In genomic region chr5:77178008-77178407, GRCm38 (mm10) we compare ENCODE assay signal across 13 mouse cellular contexts. TPM values are rescaled to one million over a fixed set of nuclear protein-coding genes. Genes with fewer than 3 reads are reported as not detected.
A peak's percentile ranks its signal among the peaks of the same experiment; 100 is the strongest.
DNase-seq lines count a peak whose midpoint lies in the region; ATAC-seq and TF ChIP-seq lines count a peak whose summit lies in the region.
"Had no signal": no experiment of that assay in that cellular context is flagged by ENCODE, and none has a peak within 500 bp of the region (broad histone marks: within the 10 kb centered on the region; RNA-seq: fewer than 3 reads in every experiment).

No protein-coding gene starts in this region.

- intact Hi-C loops in heart, postnatal 25 days (cut with DNase I), result no loop called here

- H3K27ac ChIP-seq in hindbrain, postnatal 0 days, result no peak overlapping the region
- H3K27ac ChIP-seq in hindbrain, embryonic 11.5 days (ENCODE audit: low read depth, low read length), result no peak overlapping the region
- H3K27ac ChIP-seq in forebrain, embryonic 12.5 days, result no peak overlapping the region

- H3K4me3 ChIP-seq in hindbrain, postnatal 0 days (ENCODE audit: low read length), result no peak overlapping the region
- H3K4me3 ChIP-seq in hindbrain, embryonic 11.5 days (ENCODE audit: low read depth, low read length), result no peak overlapping the region
- H3K4me3 ChIP-seq in forebrain, embryonic 12.5 days (replicated peaks), result no peak overlapping the region

- no peaks in the 10 kb centered on the region for H3K4me1 ChIP-seq in hindbrain, postnatal 0 days (ENCODE audit: insufficient read depth, low read length)
- H3K4me1 ChIP-seq in hindbrain, embryonic 11.5 days (replicated peaks; ENCODE audit: control insufficient read depth, insufficient read depth, low read length), result no peaks in the 10 kb centered on the region
- no peaks in the 10 kb centered on the region for H3K4me1 ChIP-seq in forebrain, embryonic 12.5 days

- ATAC-seq in hindbrain, postnatal 0 days, result no peak
- ATAC-seq in hindbrain, embryonic 11.5 days (ENCODE audit: low FRiP score), result no peak
- no peak for ATAC-seq in forebrain, embryonic 12.5 days (ENCODE audit: low FRiP score)

- no peaks in the 10 kb centered on the region for H3K27me3 ChIP-seq in hindbrain, postnatal 0 days (ENCODE audit: insufficient read depth, low read length)
- H3K27me3 ChIP-seq in hindbrain, embryonic 11.5 days (ENCODE audit: control insufficient read depth, insufficient read depth, low read length), result no peaks in the 10 kb centered on the region
- H3K27me3 ChIP-seq in forebrain, embryonic 12.5 days, result no peaks in the 10 kb centered on the region

- H3K36me3 ChIP-seq in hindbrain, postnatal 0 days (ENCODE audit: insufficient read depth, low read length), result no peaks in the 10 kb centered on the region
- no peaks in the 10 kb centered on the region for H3K36me3 ChIP-seq in hindbrain, embryonic 11.5 days (ENCODE audit: control insufficient read depth, insufficient read depth, low read length)
- no peaks in the 10 kb centered on the region for H3K36me3 ChIP-seq in forebrain, embryonic 12.5 days (replicated peaks)

- H3K9ac ChIP-seq in hindbrain, postnatal 0 days (replicated peaks; ENCODE audit: low read length), result no peak overlapping the region
- no peak overlapping the region for H3K9ac ChIP-seq in hindbrain, embryonic 11.5 days (ENCODE audit: low read depth, low read length)
- no peak overlapping the region for H3K9ac ChIP-seq in forebrain, embryonic 12.5 days

- H3K9me3 ChIP-seq in hindbrain, postnatal 0 days (ENCODE audit: low read length), result no peaks in the 10 kb centered on the region
- no peaks in the 10 kb centered on the region for H3K9me3 ChIP-seq in hindbrain, embryonic 11.5 days (ENCODE audit: control insufficient read depth, low read length)
- H3K9me3 ChIP-seq in forebrain, embryonic 12.5 days, result no peaks in the 10 kb centered on the region

- 62% methylated on average over 9 of the region's 9 CpGs for WGBS in hindbrain, postnatal 0 days
- WGBS in hindbrain, embryonic 11.5 days, result 75% methylated on average over 9 of the region's 9 CpGs
- WGBS in forebrain, embryonic 12.5 days, result 87% methylated on average over 9 of the region's 9 CpGs

- H3K4me2 ChIP-seq in hindbrain, postnatal 0 days (ENCODE audit: low read depth, low read length), result no peak overlapping the region
- H3K4me2 ChIP-seq in hindbrain, embryonic 11.5 days (replicated peaks; ENCODE audit: low read depth, low read length), result no peak overlapping the region
- no peak overlapping the region for H3K4me2 ChIP-seq in forebrain, embryonic 12.5 days

- TF ChIP-seq CTCF in hindbrain, postnatal 0 days (IDR thresholded peaks at IDR 0.05; ENCODE audit: low read depth), result no peak

- DNase-seq in hindbrain, postnatal 0 days (ENCODE audit: low spot score), result peak; percentile 5
- DNase-seq in hindbrain, embryonic 11.5 days (ENCODE audit: low spot score), result no peak
- peak; percentile 45 for DNase-seq in MN1 (ENCODE audit: low spot score)
- DNase-seq in gastrocnemius, postnatal 25 days, result peak; percentile 43
- peak; percentile 50 for DNase-seq in heart, postnatal 25 days (ENCODE audit: low spot score)
- no peak for DNase-seq in layer of hippocampus, postnatal 36 days
- no peak for DNase-seq in T-cell, adult 2 months (ENCODE audit: low spot score)
- DNase-seq: B cell, adult 2 months; cerebellum, postnatal 25 days had no signal

RNA-seq across cellular contexts. Expression of gene Spink2, which starts 33.3 kb away (rescaled TPM):
- not detected in 2 replicates for total RNA-seq in hindbrain, postnatal 0 days (2014; rRNA removed)
- 0.26 and 0.61 TPM in 2 replicates for polyA plus RNA-seq in hindbrain, postnatal 0 days (2015; fragmentation: Nextera tagmentation; extraction: Ambion mirVana)
- 0.77 and 2.5 TPM in 2 replicates for polyA plus RNA-seq in hindbrain, embryonic 11.5 days (2014; fragmentation: Nextera tagmentation; extraction: Ambion mirVana)
- not detected for total RNA-seq in gastrocnemius, postnatal 25 days (2021)
- total RNA-seq in heart, postnatal 25 days (2021), result under 1 TPM in 1 of 2 experiments, not detected in 1; 0.45 TPM
- total RNA-seq in layer of hippocampus, postnatal 36 days (2021), result not detected
- 0.73 and 0.75 TPM in 2 replicates for polyA plus RNA-seq in forebrain, embryonic 12.5 days (2016; fragmentation: Nextera tagmentation; extraction: Ambion mirVana)
- total RNA-seq: granulocyte monocyte progenitor cell, adult 5-6 weeks; left cerebral cortex, postnatal 14 days; monocyte, adult 5-6 weeks had no signal

Comparison
In these comparisons a context has a peak if more than half of its experiments do, and no peak if none do; other contexts are left out.
1. DNase-seq: peak in hindbrain, postnatal 0 days (single experiment), MN1 (single experiment), gastrocnemius, postnatal 25 days (single experiment) and heart, postnatal 25 days (single experiment); none in hindbrain, embryonic 11.5 days (single experiment), layer of hippocampus, postnatal 36 days (0 of 2) and T-cell, adult 2 months (single experiment).